Mouse (Mus musculus) liver, embryonic 13.5 days (tissue): ENCODE data around the gene Nrcam. TPM values are rescaled to one million over a fixed set of nuclear protein-coding genes. Genes with fewer than 3 reads are reported as not detected.

Source experiments
- ATAC-seq: fragments of 200-750 bp; cut with Nextera tagmentation; 2 replicates; pipeline ENCODE4 v1.8.0; 2017; ENCODE audit warnings: low read depth, mild to moderate bottlenecking, moderate number of reproducible peaks, moderate library complexity
- DNase-seq: peaks from one replicate; pipeline ENCODE4 v3.0.0; 2022
- H3K27ac ChIP-seq: fragments of 300-500 bp; sonication (generic); 2 replicates; pipeline ENCODE4 v1.5.1; 2015; ENCODE audit warnings: moderate library complexity, mild to moderate bottlenecking, inconsistent platforms
- H3K27me3 ChIP-seq: fragments of 300-500 bp; sonication (generic); 2 replicates; pipeline ENCODE4 v1.6.1; 2015; ENCODE audit warnings: mild to moderate bottlenecking, inconsistent platforms
- H3K36me3 ChIP-seq: fragments of 300-500 bp; sonication (generic); 2 replicates; pipeline ENCODE4 v1.6.1; 2015; ENCODE audit warnings: mild to moderate bottlenecking, inconsistent platforms
- H3K4me1 ChIP-seq: fragments of 300-500 bp; sonication (generic); replicated peaks from 2 replicates; pipeline ENCODE4 v1.6.1; 2015; ENCODE audit warnings: inconsistent platforms
- H3K4me2 ChIP-seq: fragments of 300-500 bp; sonication (generic); 2 replicates; pipeline ENCODE4 v1.6.1; 2015; ENCODE audit warnings: inconsistent platforms, mild to moderate bottlenecking, moderate library complexity
- H3K4me3 ChIP-seq: fragments of 300-500 bp; sonication (generic); replicated peaks from 2 replicates; pipeline ENCODE4 v1.5.1; 2015; ENCODE audit warnings: mild to moderate bottlenecking, inconsistent platforms
- H3K9ac ChIP-seq: fragments of 300-500 bp; sonication (generic); 2 replicates; pipeline ENCODE4 v1.6.1; 2015; ENCODE audit warnings: mild to moderate bottlenecking, inconsistent platforms
- H3K9me3 ChIP-seq: fragments of 300-500 bp; sonication (generic); replicated peaks from 2 replicates; pipeline ENCODE4 v1.6.1; 2016; ENCODE audit warnings: inconsistent platforms
- WGBS: fragments of 180-500 bp; shearing (Covaris S2); methylation state at CpG from one replicate; pipeline ENCODE4 v1.1.7; 2015; ENCODE audit not compliant: insufficient replicate concordance; 5-methylcytosine and 5-hydroxymethylcytosine counted together
- polyA plus RNA-seq: library from polyadenylated mRNA; unstranded; fragments of >200 nt; fragmentation: Nextera tagmentation; extraction: Ambion mirVana; gene quantifications from 2 replicates; pipeline ENCODE4 v1.2.1, GENCODE M21; 2015

Gene Nrcam
- polyA plus RNA-seq, 1 experiment from 2014 or later, result 0.36 TPM

DNA sequence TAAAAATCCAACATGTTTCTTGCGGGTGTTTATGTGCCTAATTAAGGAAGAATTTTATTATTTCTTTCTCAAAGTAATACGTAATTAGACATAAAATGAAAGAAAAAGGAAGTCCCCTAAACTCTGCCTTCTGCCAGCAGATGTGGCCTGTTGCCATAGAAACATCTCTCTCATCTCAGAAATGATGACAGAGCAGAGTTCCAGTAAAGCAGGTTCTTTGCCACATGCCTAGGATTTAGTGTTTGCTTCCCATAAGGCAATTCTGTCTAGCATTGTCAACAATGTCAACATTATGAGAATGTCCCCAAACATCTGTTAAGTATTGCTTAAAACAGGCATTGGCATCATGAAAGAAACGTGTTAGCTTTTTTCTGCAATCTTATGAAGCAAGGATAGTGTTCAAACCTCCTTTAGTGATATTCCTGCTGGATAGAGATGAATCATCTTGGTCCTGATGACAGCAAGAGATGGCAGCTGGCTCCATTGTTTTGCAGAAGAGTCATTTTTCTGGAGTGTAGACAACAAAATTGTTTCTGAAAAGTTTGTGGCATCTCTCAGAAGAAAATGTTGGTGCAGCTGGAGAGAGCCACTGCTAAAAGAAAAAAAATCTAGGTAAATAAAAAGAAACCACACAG lies 42.5 kb downstream of the Nrcam start:
- no peaks in the 10 kb centered on the region for H3K4me1 ChIP-seq
- H3K4me3 ChIP-seq, result no peak overlapping the region
- ATAC-seq (no peak), DNase-seq (no peak)
- 43% methylated on average over 3 of the region's 3 CpGs for WGBS
- no peaks in the 10 kb centered on the region for H3K27me3 ChIP-seq
- no peaks in the 10 kb centered on the region for H3K36me3 ChIP-seq
- H3K9me3 ChIP-seq, result no peaks in the 10 kb centered on the region
- no peak overlapping the region for H3K27ac ChIP-seq
- no peak overlapping the region for H3K4me2 ChIP-seq
- no peak overlapping the region for H3K9ac ChIP-seq

- Histone ChIP-seq H3K9me3 (no peaks in the 10 kb centered on the region), H3K27me3 (no peaks in the 10 kb centered on the region), H3K27ac (no peak overlapping the region), H3K36me3 (no peaks in the 10 kb centered on the region), H3K4me2 (no peak overlapping the region), H3K4me1 (no peaks in the 10 kb centered on the region), H3K9ac (no peak overlapping the region), H3K4me3 (no peak overlapping the region)
- WGBS, result 75% methylated on average over 6 of the region's 6 CpGs
- no peak for ATAC-seq
- no peak for DNase-seq
Observed at GRCm38 (mm10) chr12:44375956-44376355, 47.3 kb downstream of the Nrcam start.

DNA sequence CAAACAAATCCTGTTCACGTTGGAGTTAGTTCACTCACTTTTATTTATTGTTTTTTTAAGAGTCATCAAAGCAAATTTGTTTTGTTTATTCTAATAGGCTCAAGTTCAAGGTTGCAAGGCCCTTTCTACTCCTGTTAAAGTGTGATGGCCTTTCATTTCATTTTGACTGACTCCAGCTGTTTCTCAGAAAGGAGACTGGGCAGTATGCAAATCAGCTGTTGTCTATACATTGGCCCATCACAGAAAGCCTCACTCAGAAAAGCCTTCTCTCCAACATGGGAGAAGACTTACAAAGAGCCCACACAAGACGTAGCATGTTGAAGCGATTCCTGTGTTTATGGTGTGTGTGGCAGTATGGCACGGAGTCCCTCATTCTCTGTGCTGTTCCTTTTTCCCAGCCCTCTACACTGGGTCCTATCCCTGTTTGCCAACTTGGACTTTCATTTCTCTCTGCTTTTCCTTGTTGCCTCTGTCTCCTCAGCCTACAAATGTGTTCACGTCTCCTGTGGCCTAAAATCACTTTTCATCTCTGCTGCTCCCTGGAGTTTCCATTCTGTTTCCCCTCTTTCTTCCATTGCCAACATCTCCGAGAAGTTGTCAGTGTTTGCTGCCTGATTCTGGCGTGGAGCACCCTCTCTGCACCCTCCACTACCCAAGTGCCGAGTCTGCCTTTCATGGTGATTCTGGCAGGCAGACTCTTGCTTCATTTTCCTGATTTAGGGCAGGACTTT lies 49.9 kb downstream of the Nrcam start:
- Histone ChIP-seq H3K9ac (no peak overlapping the region), H3K27ac (no peak overlapping the region), H3K9me3 (no peaks in the 10 kb centered on the region), H3K4me2 (no peak overlapping the region), H3K4me3 (no peak overlapping the region), H3K4me1 (no peaks in the 10 kb centered on the region), H3K27me3 (no peaks in the 10 kb centered on the region), H3K36me3 (no peaks in the 10 kb centered on the region)
- 61% methylated on average over 8 of the region's 8 CpGs for WGBS
- ATAC-seq (no peak), DNase-seq (no peak)

DNA sequence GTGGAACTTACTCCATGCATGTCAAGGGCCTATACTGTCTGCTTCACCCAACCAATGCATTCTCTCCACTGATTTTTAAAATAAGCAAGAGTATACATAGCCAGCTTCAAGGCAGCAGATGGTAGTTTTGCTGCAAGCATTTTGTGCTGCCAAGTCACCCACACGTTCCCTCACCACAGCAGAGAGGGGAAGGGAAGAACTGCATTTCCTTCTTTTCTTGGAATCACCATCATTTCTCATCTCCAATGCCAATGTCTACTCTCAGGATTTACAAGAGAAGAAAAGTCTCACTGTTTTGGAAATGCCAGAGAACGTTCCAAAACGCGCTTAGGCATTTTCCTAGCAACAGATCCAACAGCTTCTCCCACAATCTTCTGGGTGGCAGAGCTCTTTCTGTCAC lies 52.1 kb downstream of the Nrcam start:
- no peak overlapping the region for H3K27ac ChIP-seq
- no peak overlapping the region for H3K4me2 ChIP-seq
- WGBS, result 76% methylated on average over 4 of the region's 4 CpGs
- no peaks in the 10 kb centered on the region for H3K36me3 ChIP-seq
- H3K27me3 ChIP-seq, result no peaks in the 10 kb centered on the region
- H3K9ac ChIP-seq, result no peak overlapping the region
- DNase-seq (no peak), ATAC-seq (no peak)
- H3K9me3 ChIP-seq, result no peaks in the 10 kb centered on the region
- H3K4me3 ChIP-seq, result no peak overlapping the region
- no peaks in the 10 kb centered on the region for H3K4me1 ChIP-seq

DNA sequence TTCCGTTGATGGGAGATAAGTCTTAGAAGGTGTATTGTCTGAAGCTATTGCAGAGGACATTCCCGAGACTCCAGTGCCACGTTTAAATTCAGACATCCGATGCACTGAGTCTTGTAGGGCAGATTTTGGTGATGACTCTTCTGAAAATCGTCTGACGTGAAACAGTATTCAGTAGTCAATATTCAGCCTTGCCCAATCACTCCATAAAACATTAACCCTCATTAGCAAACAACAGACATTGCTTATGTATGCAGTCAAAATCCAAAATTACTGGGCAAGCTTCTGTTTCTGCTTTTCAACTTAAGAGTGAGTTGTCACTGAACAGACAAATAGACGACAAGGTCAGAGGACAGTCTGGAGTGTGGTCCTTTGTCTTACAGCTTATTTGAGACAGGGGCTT lies 57.7 kb downstream of the Nrcam start:
- Histone ChIP-seq H3K4me2 (no peak overlapping the region), H3K27ac (no peak overlapping the region), H3K36me3 (no peaks in the 10 kb centered on the region), H3K4me1 (no peaks in the 10 kb centered on the region), H3K4me3 (no peak overlapping the region), H3K27me3 (no peaks in the 10 kb centered on the region), H3K9me3 (no peaks in the 10 kb centered on the region), H3K9ac (no peak overlapping the region)
- 57% methylated on average over 7 of the region's 7 CpGs for WGBS
- no peak for DNase-seq
- ATAC-seq, result no peak

DNA sequence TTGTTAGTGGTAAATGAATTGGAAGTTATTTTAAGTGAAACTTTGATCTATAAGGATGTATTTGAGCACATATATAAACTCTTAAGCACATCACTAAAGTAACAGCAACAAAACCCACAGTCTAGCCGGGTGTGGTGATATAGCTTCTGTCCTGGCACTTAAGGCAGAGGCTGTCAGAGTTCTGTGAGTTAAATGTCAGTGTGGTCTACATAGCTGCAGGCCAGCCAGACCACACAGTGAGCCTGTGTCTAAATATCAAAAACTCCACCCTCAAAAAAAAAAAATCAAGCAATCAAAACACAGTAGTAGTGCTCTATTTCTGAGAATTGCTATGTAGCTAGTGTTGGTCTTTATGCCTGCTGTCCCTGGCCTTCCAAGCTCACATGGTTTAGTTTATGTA lies 59.5 kb downstream of the Nrcam start:
- 56% methylated on average over 1 of the region's 1 CpGs for WGBS
- H3K36me3 ChIP-seq, result no peaks in the 10 kb centered on the region
- no peaks in the 10 kb centered on the region for H3K9me3 ChIP-seq
- ATAC-seq (no peak), DNase-seq (no peak)
- H3K9ac ChIP-seq, result no peak overlapping the region
- no peak overlapping the region for H3K4me2 ChIP-seq
- no peaks in the 10 kb centered on the region for H3K27me3 ChIP-seq
- no peaks in the 10 kb centered on the region for H3K4me1 ChIP-seq
- H3K27ac ChIP-seq, result no peak overlapping the region
- H3K4me3 ChIP-seq, result no peak overlapping the region

DNA sequence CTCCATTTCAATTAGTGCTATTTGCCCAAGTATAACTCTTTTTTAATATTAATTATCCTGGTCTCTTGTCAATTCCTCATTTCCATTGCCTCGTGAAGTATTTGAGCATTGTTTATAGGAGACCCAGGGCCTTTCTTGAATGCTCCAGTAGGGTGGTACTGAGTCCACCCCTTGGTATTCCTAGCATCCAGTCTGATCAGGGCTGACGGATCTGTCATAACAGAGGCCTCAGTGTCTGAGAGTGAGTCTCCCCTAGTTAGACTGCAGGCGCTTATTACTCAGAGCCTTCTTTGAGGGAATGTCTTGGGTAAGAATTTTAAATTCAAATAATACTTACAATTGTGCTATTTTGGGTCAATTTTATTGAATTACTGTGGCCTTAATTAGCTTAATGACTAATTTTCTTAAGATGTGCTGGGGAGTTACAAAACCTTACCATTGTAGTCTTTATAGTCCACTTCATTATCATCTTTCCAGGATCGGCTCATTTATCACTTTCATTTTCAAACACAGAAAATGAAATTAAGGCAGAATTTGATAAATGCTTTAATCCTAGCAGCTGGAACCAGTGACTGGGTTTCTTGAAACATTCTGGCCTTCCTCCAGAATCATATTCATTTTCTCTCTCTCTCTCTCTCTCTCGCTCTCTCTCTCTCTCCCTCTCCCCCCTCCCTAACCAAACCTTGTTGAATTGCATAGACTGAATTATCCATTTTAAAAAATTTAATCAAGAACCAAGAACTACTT lies 61.9 kb downstream of the Nrcam start:
- H3K4me2 ChIP-seq, result no peak overlapping the region
- no peaks in the 10 kb centered on the region for H3K27me3 ChIP-seq
- no peak for DNase-seq
- WGBS, result 66% methylated on average over 5 of the region's 5 CpGs
- no peak overlapping the region for H3K27ac ChIP-seq
- H3K9ac ChIP-seq, result no peak overlapping the region
- no peaks in the 10 kb centered on the region for H3K36me3 ChIP-seq
- H3K4me1 ChIP-seq, result no peaks in the 10 kb centered on the region
- no peak overlapping the region for H3K4me3 ChIP-seq
- no peak for ATAC-seq
- no peaks in the 10 kb centered on the region for H3K9me3 ChIP-seq

GRCm38 (mm10) chr12:44394901-44395300 lies 66.2 kb downstream of the Nrcam start:
- Histone ChIP-seq H3K9ac (no peak overlapping the region), H3K27me3 (no peaks in the 10 kb centered on the region), H3K4me1 (no peaks in the 10 kb centered on the region), H3K4me3 (no peak overlapping the region), H3K36me3 (no peaks in the 10 kb centered on the region), H3K9me3 (no peaks in the 10 kb centered on the region), H3K4me2 (no peak overlapping the region), H3K27ac (no peak overlapping the region)
- no peak for ATAC-seq
- WGBS, result 36% methylated on average over 3 of the region's 3 CpGs
- DNase-seq, result no peak

- DNase-seq (no peak), ATAC-seq (no peak)
- Histone ChIP-seq H3K9ac (no peak overlapping the region), H3K27me3 (no peaks in the 10 kb centered on the region), H3K4me1 (no peaks in the 10 kb centered on the region), H3K36me3 (no peaks in the 10 kb centered on the region), H3K9me3 (no peaks in the 10 kb centered on the region), H3K4me3 (no peak overlapping the region), H3K27ac (no peak overlapping the region), H3K4me2 (no peak overlapping the region)
- WGBS, result 51% methylated on average over 5 of the region's 5 CpGs
Observed at GRCm38 (mm10) chr12:44397782-44398181, 69.1 kb downstream of the Nrcam start.

DNA sequence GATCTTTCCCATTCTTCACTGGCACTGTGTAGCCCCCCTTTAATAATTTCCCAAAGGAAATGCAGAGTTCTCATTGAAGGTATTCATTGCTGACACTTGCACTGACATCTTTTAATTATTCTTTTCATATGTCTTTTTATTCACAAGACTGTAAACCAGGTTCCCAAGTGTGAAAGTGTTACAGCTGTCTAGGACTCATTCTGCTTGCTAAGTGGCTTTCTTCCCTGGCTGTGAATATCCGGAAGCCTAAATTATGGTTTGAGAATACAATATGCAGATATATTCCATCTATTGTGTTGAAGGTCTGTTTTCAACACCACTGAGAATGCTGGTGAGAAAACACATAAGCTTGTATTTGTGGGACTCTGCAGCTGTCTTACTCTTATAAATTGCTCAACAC lies 73.4 kb downstream of the Nrcam start:
- no peak overlapping the region for H3K9ac ChIP-seq
- ATAC-seq, result no peak
- no peak for DNase-seq
- H3K27ac ChIP-seq, result no peak overlapping the region
- no peaks in the 10 kb centered on the region for H3K27me3 ChIP-seq
- no peak overlapping the region for H3K4me2 ChIP-seq
- H3K9me3 ChIP-seq, result no peaks in the 10 kb centered on the region
- H3K4me3 ChIP-seq, result no peak overlapping the region
- no peaks in the 10 kb centered on the region for H3K36me3 ChIP-seq
- H3K4me1 ChIP-seq, result no peaks in the 10 kb centered on the region
- 76% methylated on average over 1 of the region's 1 CpGs for WGBS

DNA sequence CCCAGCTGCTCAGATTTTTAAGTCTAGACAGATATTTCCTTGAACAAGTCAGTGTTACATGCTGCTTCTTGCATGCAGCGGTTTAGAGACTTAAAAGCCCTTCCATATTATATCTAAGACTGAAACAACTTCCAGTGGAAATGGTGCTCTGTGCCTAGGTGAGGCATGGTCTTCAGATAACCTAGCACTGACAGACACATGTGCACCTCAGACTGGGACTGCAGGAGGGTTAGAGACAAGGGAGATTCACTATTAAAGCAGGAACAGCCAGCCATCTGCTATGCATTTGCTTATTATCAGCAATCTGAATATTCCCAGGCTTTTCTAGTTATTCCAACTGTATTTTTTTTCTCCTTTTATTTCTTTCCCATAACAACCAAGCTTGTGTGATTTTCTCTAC lies 74.6 kb downstream of the Nrcam start:
- H3K4me1 ChIP-seq, result no peaks in the 10 kb centered on the region
- H3K9me3 ChIP-seq, result no peaks in the 10 kb centered on the region
- H3K4me3 ChIP-seq, result no peak overlapping the region
- no peak for ATAC-seq
- H3K4me2 ChIP-seq, result no peak overlapping the region
- H3K36me3 ChIP-seq, result no peaks in the 10 kb centered on the region
- DNase-seq, result no peak
- no peaks in the 10 kb centered on the region for H3K27me3 ChIP-seq
- H3K9ac ChIP-seq, result no peak overlapping the region
- H3K27ac ChIP-seq, result no peak overlapping the region
- WGBS, result 54% methylated on average over 1 of the region's 1 CpGs
